Mouse (Mus musculus) thymus, adult 2 months (tissue): ENCODE data around the gene Btbd35f29. TPM values are rescaled to one million over a fixed set of nuclear protein-coding genes. Genes with fewer than 3 reads are reported as not detected.

ENCODE experiments used
- polyA plus RNA-seq: library from polyadenylated mRNA; depleted of rRNA; stranded (reverse); fragments of >200 nt; gene quantifications from 2 replicates; pipeline ENCODE4 v1.2.3, GENCODE M21; 2012; rRNA removed

Btbd35f29 gene
- polyA plus RNA-seq, 1 experiment, result not detected

Other genes starting within 250 kb of the Btbd35f29 start
- not detected in 2 replicates for gene Spin2f, start 136.2 kb downstream of the Btbd35f29 start, polyA plus RNA-seq
- gene Btbd35f26, start 218.8 kb downstream of the Btbd35f29 start, polyA plus RNA-seq, result not detected in 2 replicates